8 mouse cellular contexts compared by ENCODE assay signal in genomic region chr12:8301841-8302431, GRCm38 (mm10). TPM values are rescaled to one million over a fixed set of nuclear protein-coding genes. Genes with fewer than 3 reads are reported as not detected.
DNase-seq lines count a peak whose midpoint lies in the region; ATAC-seq and TF ChIP-seq lines count a peak whose summit lies in the region.

TSS of gene Gdf7 (minus strand) at chr12:8301954.

- H3K4me1 ChIP-seq in kidney, embryonic 15.5 days: peaks cover 44% of the 10 kb centered on the region
- 0 out of 2 replicates have a peak, but pooled peaks cover 3% of the 10 kb centered on the region for H3K4me1 ChIP-seq in hindbrain, postnatal 0 days (ENCODE audit: insufficient read depth, low read length)

- peak within 1 kb of the TSS; percentile 39 for H3K9ac ChIP-seq in kidney, embryonic 15.5 days
- H3K9ac ChIP-seq in hindbrain, postnatal 0 days (replicated peaks; ENCODE audit: low read length): peak within 1 kb of the TSS; percentile 33; the same call in 1 of the 2 replicates

- no peak for DNase-seq in kidney, postnatal 36 days
- DNase-seq in embryo, embryonic 11 days: peak; percentile 56
- no peak for DNase-seq in hindbrain, postnatal 0 days (ENCODE audit: low spot score)
- peak; percentile 45 for DNase-seq in neural tube, embryonic 10.5 days (ENCODE audit: extremely low spot score, low spot score)
- DNase-seq in thymus, postnatal 25 days: no peak
- no peak for DNase-seq in left cerebral cortex, adult 11 months (ENCODE audit: low spot score)
- DNase-seq in frontal cortex, postnatal 25 days (ENCODE audit: low spot score in 2 of 2): no peak

- TF ChIP-seq CTCF in hindbrain, postnatal 0 days (IDR thresholded peaks at IDR 0.05; ENCODE audit: low read depth): no peak

- H3K4me3 ChIP-seq in kidney, embryonic 15.5 days (replicated peaks): peak within 1 kb of the TSS; percentile 48
- peak within 1 kb of the TSS; percentile 41 for H3K4me3 ChIP-seq in hindbrain, postnatal 0 days (ENCODE audit: low read length)

- peak within 1 kb of the TSS; percentile 79 for H3K4me2 ChIP-seq in kidney, embryonic 15.5 days
- H3K4me2 ChIP-seq in hindbrain, postnatal 0 days (ENCODE audit: low read depth, low read length): peak within 1 kb of the TSS; percentile 71

- ATAC-seq in kidney, embryonic 15.5 days (replicated peaks; ENCODE audit: low FRiP score): peak; percentile 41
- ATAC-seq in hindbrain, postnatal 0 days: peak; percentile 36

- H3K27me3 ChIP-seq in kidney, embryonic 15.5 days: peaks cover 94% of the 10 kb centered on the region
- peaks cover 68% of the 10 kb centered on the region for H3K27me3 ChIP-seq in hindbrain, postnatal 0 days (ENCODE audit: insufficient read depth, low read length)

- no peak within 1 kb of the TSS for H3K27ac ChIP-seq in kidney, embryonic 15.5 days
- H3K27ac ChIP-seq in hindbrain, postnatal 0 days: no peak within 1 kb of the TSS

- no peaks in the 10 kb centered on the region for H3K9me3 ChIP-seq in kidney, embryonic 15.5 days (replicated peaks)
- no peaks in the 10 kb centered on the region for H3K9me3 ChIP-seq in hindbrain, postnatal 0 days (ENCODE audit: low read length)

- no peaks in the 10 kb centered on the region for H3K36me3 ChIP-seq in kidney, embryonic 15.5 days
- H3K36me3 ChIP-seq in hindbrain, postnatal 0 days (ENCODE audit: insufficient read depth, low read length): no peaks in the 10 kb centered on the region

- under 1% methylated on average over 42 of the region's 53 CpGs for WGBS in kidney, embryonic 15.5 days
- 2% methylated on average over 50 of the region's 53 CpGs for WGBS in hindbrain, postnatal 0 days

RNA-seq across cellular contexts. Expression of gene Gdf7, which starts in this region (rescaled TPM):
- polyA plus RNA-seq in kidney, embryonic 15.5 days (2015; fragmentation: Nextera tagmentation; extraction: Ambion mirVana): 1.1 and 1.2 TPM in 2 replicates
- total RNA-seq in hindbrain, postnatal 0 days (2014; rRNA removed): 0.83 and 3.6 TPM in 2 replicates
- polyA plus RNA-seq in hindbrain, postnatal 0 days (2015; fragmentation: Nextera tagmentation; extraction: Ambion mirVana): 0.36 and 0.54 TPM in 2 replicates

Comparison
In these comparisons a context has a peak if more than half of its experiments do, and no peak if none do; other contexts are left out.
1. DNase-seq: peak in embryo, embryonic 11 days (single experiment) and neural tube, embryonic 10.5 days (single experiment); none in kidney, postnatal 36 days (0 of 2), hindbrain, postnatal 0 days (single experiment), thymus, postnatal 25 days (single experiment), left cerebral cortex, adult 11 months (single experiment) and frontal cortex, postnatal 25 days (0 of 2).